Mouse (Mus musculus) testis, adult 2 months (tissue): Measurements from ENCODE around the gene Rab40c. TPM values are rescaled to one million over a fixed set of nuclear protein-coding genes. Genes with fewer than 3 reads are reported as not detected.

ENCODE experiments used
- H3K27ac ChIP-seq: fragments of 200-500 bp; 2 replicates; pipeline ENCODE4 v1.5.1; 2012; ENCODE audit warnings: low read depth, low read length; ENCODE audit not compliant: control insufficient read depth, insufficient read depth
- H3K27me3 ChIP-seq: fragments of 200-500 bp; 2 replicates; pipeline ENCODE4 v1.6.1; 2012; ENCODE audit warnings: mild to moderate bottlenecking, low read length, moderate library complexity; ENCODE audit not compliant: control insufficient read depth, insufficient read depth
- H3K36me3 ChIP-seq: fragments of 200-500 bp; 2 replicates; pipeline ENCODE4 v1.6.1; 2012; ENCODE audit warnings: mild to moderate bottlenecking, low read length; ENCODE audit not compliant: control insufficient read depth, insufficient read depth
- H3K4me1 ChIP-seq: fragments of 200-500 bp; 2 replicates; pipeline ENCODE4 v1.6.1; 2012; ENCODE audit warnings: low read length; ENCODE audit not compliant: control insufficient read depth, insufficient read depth
- H3K4me3 ChIP-seq: fragments of 200-500 bp; 2 replicates; pipeline ENCODE4 v1.5.1; 2012; ENCODE audit warnings: low read depth, mild to moderate bottlenecking, low read length, moderate library complexity, mixed read lengths; ENCODE audit not compliant: control insufficient read depth
- CTCF ChIP-seq: fragments of 200-500 bp; IDR thresholded peaks from 2 replicates; pipeline ENCODE4 v1.5.1; 2012; ENCODE audit warnings: low read depth, mild to moderate bottlenecking, inconsistent platforms, low read length, moderate library complexity; ENCODE audit not compliant: control insufficient read depth, insufficient read depth, insufficient replicate concordance
- POLR2A ChIP-seq: fragments of 200-500 bp; IDR thresholded peaks from 2 replicates; pipeline ENCODE4 v1.6.1; 2012; ENCODE audit warnings: low read depth, mild to moderate bottlenecking, inconsistent platforms, low read length, moderate library complexity; ENCODE audit not compliant: control insufficient read depth
- polyA plus RNA-seq: library from polyadenylated mRNA; depleted of rRNA; stranded (reverse); fragments of >200 nt; gene quantifications from 2 replicates; pipeline ENCODE4 v1.2.3, GENCODE M21; 2012

Rab40c gene
- polyA plus RNA-seq, 1 experiment: 31.9 TPM

GRCm38 (mm10) chr17:25885636-25886035, 33.9 kb downstream of the Rab40c start:
- Histone ChIP-seq H3K27me3 (no peaks in the 10 kb centered on the region), H3K36me3 (peaks cover 1% of the 10 kb centered on the region; the same call in 1 of the 2 replicates), H3K27ac (no peak overlapping the region), H3K4me1 (no peaks in the 10 kb centered on the region), H3K4me3 (no peak overlapping the region)
- TF ChIP-seq POLR2A: no peak
- TF ChIP-seq CTCF: no peak; the same call in 1 of the 2 replicates

DNA sequence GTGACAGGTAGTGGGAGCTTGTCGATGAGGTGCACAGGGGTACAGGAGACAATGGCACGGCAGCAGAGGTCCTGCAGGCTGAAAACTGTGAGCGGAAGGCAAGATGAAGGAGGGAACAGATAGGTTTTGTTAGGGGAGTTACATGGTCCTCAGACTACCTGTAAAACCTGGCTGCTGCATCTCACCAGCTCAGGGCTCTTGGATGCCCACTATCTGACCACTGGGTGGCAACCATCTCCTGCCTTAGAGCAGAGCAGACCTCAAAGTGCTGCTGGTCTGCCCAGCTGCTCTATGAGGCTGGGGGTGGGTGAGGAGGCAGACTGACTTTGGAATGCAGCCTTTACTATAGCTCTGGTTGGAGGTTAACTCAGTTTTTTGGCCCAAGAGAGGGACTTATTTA, 35.7 kb downstream of the Rab40c start:
- Histone ChIP-seq H3K36me3 (no peaks in the 10 kb centered on the region; the same call in 1 of the 2 replicates), H3K4me3 (no peak overlapping the region), H3K4me1 (no peaks in the 10 kb centered on the region), H3K27me3 (no peaks in the 10 kb centered on the region), H3K27ac (no peak overlapping the region)
- TF ChIP-seq POLR2A (no peak), CTCF (no peak)

GRCm38 (mm10) chr17:25883268-25883667, 36.3 kb downstream of the Rab40c start:
- Histone ChIP-seq H3K27ac (no peak overlapping the region), H3K4me3 (no peak overlapping the region), H3K36me3 (no peaks in the 10 kb centered on the region; the same call in 1 of the 2 replicates), H3K4me1 (no peaks in the 10 kb centered on the region), H3K27me3 (no peaks in the 10 kb centered on the region)
- TF ChIP-seq CTCF: no peak
- TF ChIP-seq POLR2A: no peak

GRCm38 (mm10) chr17:25882306-25882705, 37.2 kb downstream of the Rab40c start:
- no peaks in the 10 kb centered on the region for H3K27me3 ChIP-seq
- H3K27ac ChIP-seq: no peak overlapping the region
- H3K36me3 ChIP-seq: no peaks in the 10 kb centered on the region; the same call in 1 of the 2 replicates
- H3K4me1 ChIP-seq: no peaks in the 10 kb centered on the region
- TF ChIP-seq CTCF (no peak), POLR2A (no peak)
- no peak overlapping the region for H3K4me3 ChIP-seq

GRCm38 (mm10) chr17:25881691-25882090, 37.8 kb downstream of the Rab40c start:
- H3K36me3 ChIP-seq: no peaks in the 10 kb centered on the region; the same call in 1 of the 2 replicates
- no peaks in the 10 kb centered on the region; the same call in 1 of the 2 replicates for H3K4me1 ChIP-seq
- no peak overlapping the region for H3K27ac ChIP-seq
- no peak for TF ChIP-seq POLR2A
- TF ChIP-seq CTCF: no peak
- H3K4me3 ChIP-seq: no peak overlapping the region
- no peaks in the 10 kb centered on the region for H3K27me3 ChIP-seq

- Histone ChIP-seq H3K27me3 (no peaks in the 10 kb centered on the region), H3K4me3 (no peak overlapping the region), H3K4me1 (no peaks in the 10 kb centered on the region; the same call in 1 of the 2 replicates), H3K36me3 (no peaks in the 10 kb centered on the region; the same call in 1 of the 2 replicates), H3K27ac (no peak overlapping the region)
- TF ChIP-seq CTCF (no peak), POLR2A (no peak)
Observed at GRCm38 (mm10) chr17:25880913-25881641, 38.5 kb downstream of the Rab40c start.

GRCm38 (mm10) chr17:25880196-25880910, 39.2 kb downstream of the Rab40c start, which contains the start of gene Wfikkn1:
TSS of gene Wfikkn1 (minus strand) at chr17:25880858.
- Histone ChIP-seq H3K27me3 (no peaks in the 10 kb centered on the region), H3K4me3 (no peak within 1 kb of the TSS), H3K36me3 (no peaks in the 10 kb centered on the region; the same call in 1 of the 2 replicates), H3K27ac (no peak within 1 kb of the TSS), H3K4me1 (peaks cover 2% of the 10 kb centered on the region)
- TF ChIP-seq POLR2A (no peak), CTCF (no peak)
